Mouse (Mus musculus): ENCODE results near the gene Lgi4. TPM values are rescaled to one million over a fixed set of nuclear protein-coding genes. Genes with fewer than 3 reads are reported as not detected.

Lgi4 gene
- total and polyA plus RNA-seq, 2 experiments from 2014 or later: 0.98 to 1.6 TPM

DNA sequence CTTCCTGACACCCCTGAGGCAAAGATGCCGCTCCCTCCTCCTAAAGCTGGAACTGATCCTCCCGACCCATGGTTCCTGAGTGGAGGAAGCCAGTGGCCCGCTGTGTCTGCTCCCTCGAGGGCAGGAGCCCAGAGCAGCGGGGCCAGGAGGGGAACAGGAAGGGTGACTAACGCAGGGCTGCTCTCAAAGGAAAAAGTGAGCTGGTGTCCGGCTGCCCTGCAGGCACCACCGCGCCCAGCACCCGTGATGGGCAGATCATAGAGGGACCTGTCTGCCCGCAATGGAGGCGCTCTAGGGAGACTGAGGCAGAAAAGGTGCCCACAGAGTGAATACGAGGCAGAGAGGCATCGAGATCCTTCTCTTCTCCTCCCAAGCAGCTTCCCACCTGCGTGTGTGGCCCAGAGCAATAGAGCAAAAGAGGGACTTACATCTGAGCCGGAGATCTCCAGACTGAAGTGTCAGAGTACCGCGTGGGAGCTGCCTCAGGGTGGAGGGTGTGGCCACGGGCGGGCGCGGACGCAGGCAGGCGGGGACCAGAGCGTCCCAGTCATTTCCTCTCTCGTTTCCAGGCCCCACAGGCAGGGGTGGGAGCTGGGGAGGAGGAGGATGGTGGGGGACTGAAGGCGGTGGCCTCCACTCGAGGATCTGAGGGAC, 17.4 kb upstream of the Lgi4 start:
- H3K4me1 ChIP-seq (ENCODE audit: insufficient read depth): no peaks in the 10 kb centered on the region
- peak overlapping the region; percentile 9; the same call in 1 of the 2 replicates for H3K4me3 ChIP-seq (ENCODE audit: low read depth, low read length)
- peaks cover 13% of the 10 kb centered on the region; the same call in 1 of the 2 replicates for H3K27me3 ChIP-seq (ENCODE audit: insufficient read depth, low read length)
- no peak overlapping the region for H3K27ac ChIP-seq (ENCODE audit: low read depth, low read length)
- ATAC-seq (no peak), DNase-seq (no peak)
- peak overlapping the region; percentile 38 for H3K4me2 ChIP-seq (ENCODE audit: low read depth)
- no peaks in the 10 kb centered on the region for H3K9me3 ChIP-seq (ENCODE audit: low read length)
- H3K36me3 ChIP-seq (ENCODE audit: insufficient read depth): no peaks in the 10 kb centered on the region
- H3K9ac ChIP-seq: peak overlapping the region; percentile 6; the same call in 1 of the 2 replicates
- 5% methylated on average over 28 of the region's 28 CpGs for WGBS
- TF ChIP-seq CTCF (IDR thresholded peaks at IDR 0.05; ENCODE audit: low read depth): no peak

DNA sequence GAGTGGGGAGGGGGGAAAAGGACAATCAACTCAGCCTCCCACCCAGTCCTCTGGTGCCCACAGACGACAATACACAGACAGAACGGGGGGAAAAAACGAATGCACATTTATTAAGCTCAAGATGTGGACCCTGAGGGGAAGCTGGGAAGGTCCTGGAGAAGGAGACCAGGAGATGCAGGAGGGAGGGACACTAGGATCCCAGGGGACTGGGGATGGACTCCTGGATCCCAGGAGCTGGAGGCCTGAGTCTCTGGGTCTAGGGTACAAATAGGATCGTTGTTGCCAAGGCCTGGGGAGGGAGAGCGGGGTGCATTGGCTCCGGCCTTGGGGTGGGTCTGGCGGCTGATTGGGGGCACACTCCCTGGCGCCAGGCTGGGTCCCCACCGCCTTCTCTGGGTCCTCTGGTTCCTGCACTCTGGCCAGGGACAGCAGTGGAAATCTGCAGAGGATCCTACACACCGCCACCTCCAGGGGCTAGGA, 16.7 kb upstream of the Lgi4 start, which contains the start of gene Fxyd5:
Gene Fxyd5, minus strand, starts transcription at position 51 of the 480 bp plus-strand sequence.
- H3K4me1 ChIP-seq (ENCODE audit: insufficient read depth): no peaks in the 10 kb centered on the region
- H3K9ac ChIP-seq: peak within 1 kb of the TSS; percentile 6; the same call in 1 of the 2 replicates
- H3K4me3 ChIP-seq (ENCODE audit: low read depth, low read length): peak within 1 kb of the TSS; percentile 9; the same call in 1 of the 2 replicates
- peak within 1 kb of the TSS; percentile 38 for H3K4me2 ChIP-seq (ENCODE audit: low read depth)
- no peaks in the 10 kb centered on the region for H3K9me3 ChIP-seq (ENCODE audit: low read length)
- H3K36me3 ChIP-seq (ENCODE audit: insufficient read depth): no peaks in the 10 kb centered on the region
- TF ChIP-seq CTCF (IDR thresholded peaks at IDR 0.05; ENCODE audit: low read depth): no peak
- peaks cover 13% of the 10 kb centered on the region; the same call in 1 of the 2 replicates for H3K27me3 ChIP-seq (ENCODE audit: insufficient read depth, low read length)
- no peak within 1 kb of the TSS for H3K27ac ChIP-seq (ENCODE audit: low read depth, low read length)
- ATAC-seq (no peak), DNase-seq (no peak)
- 40% methylated on average over 10 of the region's 10 CpGs for WGBS

DNA sequence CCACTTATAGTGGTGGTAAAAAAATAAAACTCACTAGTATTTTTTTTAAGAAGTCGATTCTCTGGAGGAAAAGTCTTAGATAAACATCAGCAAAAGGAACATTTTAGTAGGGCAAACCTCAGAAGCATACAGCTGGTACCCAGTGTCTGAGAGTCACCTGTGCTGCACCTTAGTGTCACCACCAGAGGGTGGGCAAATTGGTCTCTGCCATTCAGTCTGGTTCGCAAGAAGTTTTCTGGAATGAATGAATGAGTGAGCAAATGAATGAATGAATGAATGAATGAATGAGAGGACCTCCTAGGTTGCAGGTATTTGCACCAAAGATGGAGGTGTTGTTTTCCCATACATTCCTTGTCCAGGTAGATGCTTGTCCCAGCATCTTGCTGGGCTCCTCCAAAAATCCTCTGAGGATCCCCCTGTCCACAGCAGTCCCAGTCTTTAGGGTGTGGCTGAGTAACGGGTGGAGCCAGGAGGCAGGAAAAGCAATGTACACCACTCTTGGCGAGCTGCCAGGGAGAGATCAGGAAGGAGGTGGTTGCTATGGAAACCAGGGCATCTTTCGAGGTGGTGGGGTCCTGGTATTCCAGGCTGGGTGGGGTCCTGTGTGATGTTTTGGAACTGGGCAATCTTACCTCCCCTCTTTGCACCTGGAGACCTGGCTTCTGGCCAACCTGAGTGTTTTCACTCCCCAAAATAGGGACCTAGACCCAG, 9.9 kb upstream of the Lgi4 start:
- TF ChIP-seq CTCF (IDR thresholded peaks at IDR 0.05; ENCODE audit: low read depth): peak; percentile 34
- DNase-seq: peak; percentile 68
- Histone ChIP-seq H3K9me3 (ENCODE audit: low read length) (no peaks in the 10 kb centered on the region), H3K36me3 (ENCODE audit: insufficient read depth) (no peaks in the 10 kb centered on the region), H3K27ac (ENCODE audit: low read depth, low read length) (no peak overlapping the region; the same call in 1 of the 2 replicates), H3K4me2 (ENCODE audit: low read depth) (peak overlapping the region; percentile 65), H3K4me1 (ENCODE audit: insufficient read depth) (peaks cover 16% of the 10 kb centered on the region), H3K9ac (peak overlapping the region; percentile 51), H3K27me3 (ENCODE audit: insufficient read depth, low read length) (peaks cover 19% of the 10 kb centered on the region), H3K4me3 (ENCODE audit: low read depth, low read length) (peak overlapping the region; percentile 46)
- 17% methylated on average over 5 of the region's 5 CpGs for WGBS
- peak; percentile 4; the same call in 1 of the 2 replicates for ATAC-seq

DNA sequence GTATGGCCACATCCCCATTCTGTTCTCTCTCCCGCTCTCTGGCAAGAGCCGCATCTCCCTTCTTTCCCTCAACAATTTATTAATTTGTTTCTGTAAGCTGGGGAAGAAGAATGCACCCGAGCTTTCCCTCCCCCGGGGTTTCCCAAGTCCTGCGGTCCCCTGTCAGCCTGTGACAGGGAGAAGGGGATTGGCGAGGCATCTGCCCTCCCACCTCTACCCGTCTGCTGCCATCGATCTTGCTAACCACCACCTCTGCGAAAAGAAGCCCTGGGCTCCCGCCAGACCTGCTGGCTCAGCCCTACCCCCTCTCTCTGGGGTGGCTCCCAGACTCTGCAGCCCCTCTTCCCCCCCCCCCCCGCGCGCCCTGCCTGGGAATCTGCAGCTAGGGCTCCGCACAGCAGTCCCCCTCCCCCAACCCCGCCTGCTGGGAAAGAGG, 9.3 kb upstream of the Lgi4 start:
- WGBS: 4% methylated on average over 14 of the region's 15 CpGs
- peak; percentile 33 for ATAC-seq
- TF ChIP-seq CTCF (IDR thresholded peaks at IDR 0.05; ENCODE audit: low read depth): no peak

DNA sequence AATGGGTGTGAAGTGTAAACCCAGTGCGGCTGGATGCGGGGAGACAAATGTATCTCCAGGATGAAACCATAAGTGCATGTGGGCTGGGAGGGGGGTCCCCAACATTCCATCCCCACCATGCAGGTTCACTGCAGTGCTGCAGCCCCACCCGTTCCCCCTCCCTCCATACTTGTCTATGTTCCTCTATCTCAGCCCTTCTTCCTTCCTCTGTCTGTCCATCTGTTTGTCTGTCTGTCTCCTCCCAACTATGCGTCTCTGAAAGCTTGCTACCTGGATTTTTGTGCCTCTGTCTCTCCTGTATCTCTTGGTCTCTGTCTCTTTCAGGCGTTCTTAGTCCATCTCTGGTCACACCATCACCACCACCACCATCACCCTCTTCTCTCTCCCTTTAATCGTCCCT, 8.7 kb upstream of the Lgi4 start:
- DNase-seq: no peak
- Histone ChIP-seq H3K27me3 (ENCODE audit: insufficient read depth, low read length) (peaks cover 19% of the 10 kb centered on the region), H3K9ac (peak overlapping the region; percentile 51), H3K27ac (ENCODE audit: low read depth, low read length) (0 out of 2 replicates have a peak overlapping the region, but pooled peaks have one; percentile 6), H3K4me2 (ENCODE audit: low read depth) (peak overlapping the region; percentile 65), H3K9me3 (ENCODE audit: low read length) (no peaks in the 10 kb centered on the region), H3K36me3 (ENCODE audit: insufficient read depth) (no peaks in the 10 kb centered on the region), H3K4me3 (ENCODE audit: low read depth, low read length) (peak overlapping the region; percentile 46), H3K4me1 (ENCODE audit: insufficient read depth) (peaks cover 16% of the 10 kb centered on the region)
- WGBS: 4% methylated on average over 6 of the region's 6 CpGs
- no peak for TF ChIP-seq CTCF (IDR thresholded peaks at IDR 0.05; ENCODE audit: low read depth)
- ATAC-seq: no peak; the same call in 1 of the 2 replicates

More for the DNA sequence above, 9.3 kb upstream of the Lgi4 start:
- H3K36me3 ChIP-seq (ENCODE audit: insufficient read depth): no peaks in the 10 kb centered on the region
- DNase-seq: peak; percentile 49
- peak overlapping the region; percentile 46 for H3K4me3 ChIP-seq (ENCODE audit: low read depth, low read length)
- peak overlapping the region; percentile 6; the same call in 1 of the 2 replicates for H3K27ac ChIP-seq (ENCODE audit: low read depth, low read length)
- peaks cover 16% of the 10 kb centered on the region for H3K4me1 ChIP-seq (ENCODE audit: insufficient read depth)
- H3K9ac ChIP-seq: peak overlapping the region; percentile 51
- H3K9me3 ChIP-seq (ENCODE audit: low read length): no peaks in the 10 kb centered on the region
- peaks cover 19% of the 10 kb centered on the region for H3K27me3 ChIP-seq (ENCODE audit: insufficient read depth, low read length)
- peak overlapping the region; percentile 65 for H3K4me2 ChIP-seq (ENCODE audit: low read depth)

DNA sequence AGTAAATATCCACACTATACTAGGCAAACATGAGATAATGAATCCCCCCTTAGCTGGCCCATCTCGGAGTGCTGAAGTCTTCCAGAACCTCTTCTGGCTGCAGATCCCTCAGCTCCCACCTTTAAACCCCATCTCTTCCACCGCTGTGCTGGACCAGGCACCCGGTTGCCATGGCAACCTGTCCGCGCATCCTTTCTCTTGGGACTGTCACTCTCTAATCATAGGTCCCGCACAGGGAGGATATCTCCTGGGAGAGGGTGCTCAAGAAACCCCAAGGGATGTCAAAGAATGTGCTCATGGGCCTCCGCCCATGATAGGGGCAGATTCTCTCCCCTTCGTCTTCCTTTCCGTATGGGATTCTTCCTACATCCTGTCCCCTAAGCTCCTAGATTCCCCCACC, 8.2 kb upstream of the Lgi4 start:
- Histone ChIP-seq H3K4me2 (ENCODE audit: low read depth) (peak overlapping the region; percentile 65), H3K27ac (ENCODE audit: low read depth, low read length) (no peak overlapping the region), H3K9me3 (ENCODE audit: low read length) (no peaks in the 10 kb centered on the region), H3K4me3 (ENCODE audit: low read depth, low read length) (peak overlapping the region; percentile 46), H3K9ac (peak overlapping the region; percentile 51), H3K27me3 (ENCODE audit: insufficient read depth, low read length) (peaks cover 19% of the 10 kb centered on the region), H3K36me3 (ENCODE audit: insufficient read depth) (no peaks in the 10 kb centered on the region), H3K4me1 (ENCODE audit: insufficient read depth) (peaks cover 16% of the 10 kb centered on the region)
- DNase-seq (peak; percentile 68), ATAC-seq (peak; percentile 17; the same call in 1 of the 2 replicates)
- WGBS: 2% methylated on average over 9 of the region's 9 CpGs
- no peak for TF ChIP-seq CTCF (IDR thresholded peaks at IDR 0.05; ENCODE audit: low read depth)

Data from forebrain, postnatal 0 days (tissue).